Mouse (Mus musculus) left cerebral cortex, postnatal 25 days (tissue): Measurements from ENCODE around the gene Dkk2. TPM values are rescaled to one million over a fixed set of nuclear protein-coding genes. Genes with fewer than 3 reads are reported as not detected.

Experiments
- DNase-seq, 2 experiments: peaks; one replicate each; pipeline ENCODE4 v3.0.0; 2022; ENCODE audit warnings: low spot score in 2 of 2, mixed read lengths in 1 of 2
- intact Hi-C: fragments of 180-260 bp; cut with DNase I; formaldehyde crosslinking; loops from one replicate; pipeline ENCODE4 v1.15.1; 2025
- total RNA-seq, 2 experiments: library from RNA; stranded (reverse); gene quantifications; 2 replicates each; pipeline ENCODE4 v1.2.3; 2021

Gene Dkk2
- total RNA-seq, 2 experiments from 2014 or later: 0.73 to 1.1 TPM

DNA sequence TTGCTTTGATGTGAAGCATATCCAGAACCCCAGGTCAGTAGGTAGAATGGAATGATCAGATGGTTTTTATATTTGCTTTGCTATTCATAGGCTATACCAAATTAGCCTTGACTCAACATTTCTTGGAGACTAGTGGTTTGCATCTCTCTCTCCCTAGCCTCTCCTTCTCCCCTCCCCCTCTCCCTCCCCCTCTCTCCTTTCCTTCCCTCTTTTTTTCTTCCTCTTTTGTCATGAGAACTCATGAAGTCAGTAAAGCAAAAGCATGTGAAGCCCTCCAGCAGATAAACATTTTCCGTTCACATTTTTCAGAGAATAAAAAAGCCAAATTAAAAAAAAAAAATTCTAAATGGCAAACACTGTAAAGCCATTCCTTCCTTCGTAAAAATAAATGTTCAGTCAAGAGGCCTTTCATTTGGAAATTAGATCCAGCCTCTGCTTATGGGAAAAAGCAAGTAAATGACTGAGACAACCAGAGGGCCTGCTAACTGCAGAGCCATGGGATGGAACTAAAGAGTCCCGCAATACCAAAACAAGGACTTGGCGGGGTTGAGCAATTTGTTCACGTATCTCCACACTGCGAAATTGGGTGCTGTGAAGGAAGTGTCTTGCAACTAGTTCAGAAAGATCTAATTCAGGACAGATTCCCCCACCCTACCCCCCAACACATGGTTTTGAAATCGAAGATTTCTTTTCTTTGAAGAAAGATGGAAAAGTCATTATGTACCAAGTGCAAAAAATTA lies 30.9 kb downstream of the Dkk2 start:
- intact Hi-C loops: no loop called here
- DNase-seq: no peak

DNA sequence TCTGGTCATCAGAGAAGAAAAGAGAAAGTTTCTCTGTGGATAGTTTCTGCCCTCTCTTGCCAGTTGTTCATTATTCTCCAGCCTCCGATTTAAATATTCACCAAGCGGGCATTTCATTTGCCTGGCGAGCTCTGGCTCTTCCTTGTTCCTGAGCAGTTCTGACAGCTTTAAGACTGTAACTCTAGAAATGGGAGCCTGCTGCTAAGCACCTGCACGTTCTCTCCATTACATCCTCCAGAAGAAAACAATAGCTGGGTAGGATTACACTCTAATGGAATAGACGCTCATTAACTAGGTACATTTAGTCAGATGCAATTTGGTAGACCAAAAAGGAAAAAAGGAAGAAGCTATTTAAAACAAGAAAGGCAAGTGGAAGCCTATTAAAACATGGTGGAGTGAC lies 36.3 kb downstream of the Dkk2 start:
- intact Hi-C loops: no loop called here
- no peak for DNase-seq

DNA sequence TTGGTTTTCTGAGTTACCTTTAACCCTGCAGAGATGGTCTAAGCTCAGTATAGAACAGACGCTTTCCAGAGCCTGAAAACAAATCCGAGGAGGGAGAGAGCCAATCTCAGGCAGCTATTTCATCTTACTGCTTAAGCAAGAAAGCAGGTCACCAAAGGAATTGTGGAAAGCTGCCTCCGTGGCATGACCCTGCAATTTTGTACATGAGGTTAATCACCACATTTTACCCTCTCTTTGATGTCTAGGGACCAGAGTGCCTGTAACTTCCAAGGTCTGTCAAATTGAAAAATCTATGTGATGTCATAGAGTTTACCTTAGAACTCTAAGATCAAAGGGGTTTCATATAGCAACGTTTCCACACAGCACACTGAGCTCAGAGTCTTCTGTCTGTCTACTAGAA lies 37.5 kb downstream of the Dkk2 start:
- intact Hi-C loops: no loop called here
- DNase-seq: no peak

DNA sequence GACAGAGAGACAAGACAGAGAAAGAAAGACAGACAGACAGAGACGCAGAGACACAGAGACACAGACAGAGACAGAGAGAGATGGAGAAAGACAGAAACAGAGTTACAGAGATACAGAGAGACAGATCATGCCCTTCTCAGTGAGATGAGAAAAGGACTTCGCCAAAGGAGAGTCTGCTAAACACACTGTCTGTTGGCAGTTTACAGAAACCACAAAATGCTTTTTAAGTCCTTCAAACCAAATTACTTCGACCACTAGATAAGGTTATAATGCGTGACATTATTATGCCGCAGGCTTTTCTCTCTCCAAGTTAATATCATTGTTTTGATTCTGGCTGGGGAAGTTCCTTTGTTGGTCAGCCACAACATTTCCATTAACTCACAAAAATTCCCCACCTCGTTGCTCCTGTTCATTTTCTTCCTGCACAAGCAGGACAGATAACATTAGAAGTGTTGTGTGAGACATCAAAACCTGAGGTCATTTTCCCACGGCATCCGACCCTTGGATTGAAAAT lies 40.2 kb downstream of the Dkk2 start:
- intact Hi-C loops: no loop called here

DNA sequence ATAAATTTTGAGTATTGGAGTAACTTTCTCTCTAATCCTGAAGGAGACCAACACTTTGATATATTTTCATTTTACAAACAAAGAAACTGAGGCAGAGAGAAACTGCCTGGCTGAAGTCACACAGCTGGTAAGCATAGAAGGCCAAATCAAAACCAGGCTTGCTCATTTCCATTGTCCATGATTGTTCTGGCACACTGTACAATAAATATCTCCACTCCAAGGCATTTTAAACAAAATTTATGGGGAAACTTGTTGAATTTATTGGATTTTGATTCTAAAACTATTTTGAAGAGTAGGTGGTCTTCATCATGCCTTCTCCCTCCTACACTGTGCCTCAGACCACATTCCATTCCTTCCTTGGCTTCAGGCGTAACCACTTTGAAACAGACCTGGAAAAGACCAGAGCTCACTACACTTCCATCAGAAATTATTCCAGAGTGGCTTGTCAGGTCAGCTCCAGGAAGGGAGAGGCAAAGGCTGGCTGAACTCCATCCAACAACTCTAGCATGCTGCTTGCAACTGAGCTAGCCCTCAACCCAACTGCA lies 44.7 kb downstream of the Dkk2 start:
- no peak for DNase-seq
- intact Hi-C loops: no loop called here

More for the DNA sequence above, 40.2 kb downstream of the Dkk2 start:
- DNase-seq: no peak

DNA sequence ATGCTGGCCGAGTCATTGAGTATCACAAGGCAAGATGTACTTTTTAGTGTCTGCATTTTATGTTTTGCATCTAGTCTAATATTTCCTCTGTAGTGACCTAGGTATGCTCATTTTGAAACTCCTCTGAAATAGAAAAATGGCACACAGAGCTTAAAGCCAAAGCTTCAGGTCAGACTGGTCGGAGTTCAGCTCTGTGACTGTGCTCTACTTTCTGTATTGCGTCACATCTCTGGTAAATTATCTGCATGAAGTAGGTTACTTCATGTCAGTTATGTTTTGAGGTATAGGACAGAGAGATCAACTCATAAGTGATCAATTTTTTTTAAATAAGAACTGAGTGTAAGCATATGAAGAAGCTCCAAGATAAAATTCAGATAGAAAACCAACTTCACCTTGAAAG lies 45.7 kb downstream of the Dkk2 start:
- intact Hi-C loops: no loop called here
- no peak for DNase-seq

DNA sequence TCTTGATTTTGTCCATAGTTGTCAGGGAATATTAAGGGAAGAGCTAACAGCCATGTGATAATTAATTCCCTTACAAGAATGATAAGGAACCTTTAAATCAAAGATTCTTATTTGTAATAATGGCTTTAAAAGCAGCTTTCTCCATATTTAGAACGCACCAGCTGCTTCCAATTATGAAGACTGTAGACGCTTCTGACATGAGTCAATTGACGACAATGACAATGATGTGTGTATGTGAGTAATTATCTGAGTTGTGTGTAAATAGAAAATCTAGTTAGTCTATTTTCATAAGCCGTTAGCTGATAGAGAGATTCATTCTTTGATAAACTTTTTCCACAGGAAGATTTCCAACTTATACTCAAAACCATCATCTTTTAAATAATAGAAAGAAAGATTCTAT lies 46.8 kb downstream of the Dkk2 start:
- DNase-seq: no peak
- intact Hi-C loops: no loop called here

DNA sequence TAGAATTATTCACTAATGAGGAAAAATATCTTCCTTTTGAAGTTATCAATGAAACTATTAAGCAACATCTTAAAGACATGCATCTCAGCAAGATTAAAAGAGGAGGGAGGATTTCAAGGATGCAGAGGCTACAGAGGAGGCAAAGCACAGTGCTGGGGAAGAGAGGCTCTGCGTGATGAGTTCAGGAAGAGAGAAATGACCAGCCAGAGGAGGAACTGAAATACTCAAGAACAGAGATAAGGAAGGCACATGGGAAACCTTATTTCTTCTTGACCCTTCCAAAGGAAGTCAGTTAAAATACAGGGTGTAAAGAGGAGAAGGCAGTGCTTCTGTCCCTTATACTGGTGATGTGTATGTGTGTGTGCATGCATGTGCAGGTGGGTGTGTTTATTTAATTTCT lies 49.4 kb downstream of the Dkk2 start:
- no peak for DNase-seq
- intact Hi-C loops: no loop called here

DNA sequence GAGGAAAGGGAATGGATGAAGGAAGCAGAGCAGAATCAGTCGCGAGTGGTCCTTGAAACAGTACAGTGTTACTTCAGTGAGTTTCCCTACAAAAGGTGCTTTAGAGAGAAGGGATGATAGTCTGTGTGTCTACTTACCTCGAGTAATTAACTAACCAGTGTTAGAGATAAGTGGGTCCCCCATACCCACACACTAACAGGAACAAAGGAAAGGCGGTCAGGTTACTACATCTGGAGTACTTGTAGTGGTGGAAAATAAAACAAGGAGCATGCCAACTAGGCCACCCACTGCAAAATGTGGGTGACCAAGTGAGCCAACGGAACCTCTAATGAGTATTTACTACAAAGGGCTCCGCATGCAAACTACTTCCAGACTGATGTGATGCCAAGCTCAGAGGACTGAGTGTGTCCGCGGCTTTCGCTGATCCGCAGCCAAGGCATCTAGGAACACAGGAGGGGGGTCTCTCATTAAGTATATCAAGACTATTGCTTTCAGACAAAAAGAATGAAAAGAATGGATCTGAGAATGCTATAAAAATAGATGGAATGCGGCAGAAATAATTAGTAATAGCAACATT lies 52.8 kb downstream of the Dkk2 start:
- DNase-seq: peak in 1 of 2 experiments; percentile 27
- intact Hi-C loops: no loop called here

DNA sequence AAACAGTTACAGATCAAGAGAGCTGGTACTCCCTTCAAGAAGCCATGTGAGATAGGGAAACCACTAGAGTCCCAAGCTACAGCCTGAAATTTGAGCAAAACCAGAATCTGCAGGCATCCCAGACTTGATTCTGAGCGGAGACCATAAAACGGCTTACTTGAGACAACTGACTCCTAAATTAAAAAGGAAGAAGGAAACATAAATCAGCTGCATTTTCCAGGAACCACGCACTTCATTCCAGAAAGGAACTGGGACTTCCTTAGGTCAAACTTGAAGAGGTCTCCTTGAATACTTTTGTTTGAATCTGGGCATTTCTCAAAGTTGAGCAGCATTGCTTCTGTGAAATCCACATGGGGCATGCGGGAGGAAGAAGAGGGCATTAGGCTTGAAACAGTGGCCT lies 55.9 kb downstream of the Dkk2 start:
- DNase-seq: no peak
- intact Hi-C loops: no loop called here

DNA sequence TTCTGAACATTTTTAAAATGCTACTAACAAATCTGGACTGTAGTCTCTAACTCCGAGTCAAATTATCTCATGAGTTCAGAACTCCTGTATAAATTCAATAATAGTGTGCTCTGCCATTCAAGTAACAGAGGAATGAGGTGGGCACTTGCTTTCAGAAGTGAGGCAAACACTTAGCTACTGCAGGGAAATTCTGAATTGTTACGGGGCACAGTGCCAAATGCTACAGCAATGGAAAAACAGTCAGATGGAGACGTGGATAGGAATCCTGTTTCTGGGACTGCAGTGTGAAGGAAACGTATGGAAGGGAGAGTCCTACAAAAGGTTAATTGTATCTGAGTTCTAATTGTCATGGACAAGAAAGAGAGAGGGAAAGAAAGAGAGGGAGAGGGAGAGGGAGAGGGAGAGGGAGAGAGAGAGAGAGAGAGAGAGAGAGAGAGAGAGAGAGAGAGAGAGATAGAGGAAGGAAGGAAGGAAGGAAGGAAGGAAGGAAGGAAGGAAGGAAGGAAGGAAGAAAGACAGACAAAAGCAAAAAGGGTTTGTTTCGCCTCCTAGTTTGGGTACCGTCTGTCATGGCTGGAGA lies 64.4 kb downstream of the Dkk2 start:
- intact Hi-C loops: no loop called here
- DNase-seq: no peak

DNA sequence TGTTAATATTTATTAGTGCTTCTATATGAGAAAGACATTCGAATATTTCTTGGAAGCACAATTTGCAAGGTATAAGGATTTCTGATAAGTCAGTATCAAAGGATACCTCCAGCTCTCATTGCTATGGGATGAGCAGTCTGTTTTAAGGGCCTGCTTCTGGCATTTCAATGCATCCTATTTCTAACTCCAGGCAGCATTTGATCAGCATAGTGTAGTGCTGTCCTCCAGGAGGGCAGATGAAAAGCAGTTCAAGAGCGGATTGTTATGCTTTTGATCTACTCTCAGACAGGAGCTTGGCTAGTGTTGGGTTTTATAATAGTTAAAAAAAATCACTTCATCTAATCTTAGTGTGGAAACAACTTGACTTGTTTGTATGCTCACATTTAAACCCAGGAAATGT lies 73.7 kb downstream of the Dkk2 start:
- intact Hi-C loops: no loop called here
- DNase-seq: no peak

DNA sequence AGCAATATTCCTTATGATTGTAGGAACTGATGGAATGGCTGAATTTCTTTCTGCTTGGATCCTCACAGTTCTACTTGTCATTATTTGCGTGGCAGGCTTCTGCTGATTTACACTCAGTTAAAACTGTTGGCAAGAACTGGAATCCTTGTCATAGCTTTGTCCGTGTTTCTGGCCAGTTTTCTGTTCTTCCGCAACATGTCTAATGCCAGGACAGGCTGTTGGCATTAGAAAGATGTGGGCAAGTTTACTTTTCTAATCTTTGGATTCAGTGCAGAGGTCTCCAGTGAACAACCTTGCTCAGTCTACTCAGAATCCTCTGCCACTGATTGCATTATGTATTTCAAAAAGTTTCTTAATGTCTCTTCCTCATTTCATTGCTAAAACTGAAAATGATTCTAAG lies 83.8 kb downstream of the Dkk2 start:
- no peak for DNase-seq
- intact Hi-C loops: no loop called here

DNA sequence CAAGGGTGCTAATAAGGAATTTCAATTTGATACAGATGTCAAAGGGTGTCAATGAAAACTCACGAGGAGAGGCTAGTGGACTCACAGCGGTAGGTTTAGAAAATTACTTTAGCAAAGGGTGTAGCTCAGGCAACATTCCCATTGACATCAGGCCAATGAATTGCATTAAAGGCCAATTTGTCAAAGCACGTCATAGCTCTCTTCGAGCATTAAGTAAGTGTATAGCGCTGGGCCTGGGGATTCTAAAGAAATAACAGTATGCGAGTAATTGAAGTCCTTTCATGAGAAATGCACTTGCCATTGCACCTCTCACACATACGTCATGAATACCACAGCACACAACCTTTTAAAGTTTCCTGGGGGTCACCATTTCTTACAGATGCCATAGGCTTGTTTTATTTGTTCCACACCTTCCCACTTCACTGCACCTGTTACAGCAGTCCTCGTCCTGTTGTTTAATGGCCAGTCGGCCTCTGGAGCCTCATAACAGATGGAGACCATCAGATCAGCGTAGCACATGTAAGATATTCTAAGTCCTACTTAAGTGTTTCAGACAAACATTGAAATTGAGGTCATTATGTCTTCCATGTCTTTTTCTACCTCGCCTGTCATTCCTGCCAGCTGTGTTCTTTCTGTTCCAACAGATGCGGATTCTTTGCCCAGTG lies 101.9 kb downstream of the Dkk2 start:
- intact Hi-C loops: no loop called here
- DNase-seq: no peak

DNA sequence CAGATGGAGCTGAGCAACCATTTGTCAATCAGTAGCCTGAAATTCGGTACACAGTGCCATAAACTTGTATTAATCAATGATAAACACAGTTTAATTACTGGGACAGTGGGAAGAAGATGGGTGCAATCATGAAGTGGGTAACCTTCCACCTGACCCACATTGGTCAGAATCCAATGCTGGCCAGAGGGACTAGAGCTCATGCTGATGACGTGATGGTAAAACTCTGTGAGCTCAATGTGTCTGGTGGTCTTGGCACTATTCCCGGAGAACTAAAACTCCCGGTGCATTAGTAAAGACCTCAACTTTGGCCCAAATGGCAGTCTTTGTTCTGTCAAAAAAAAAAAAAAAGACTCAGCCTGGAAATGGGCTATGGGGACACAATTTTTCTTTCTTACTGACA lies 116.9 kb downstream of the Dkk2 start:
- no peak for DNase-seq
- intact Hi-C loops: no loop called here

DNA sequence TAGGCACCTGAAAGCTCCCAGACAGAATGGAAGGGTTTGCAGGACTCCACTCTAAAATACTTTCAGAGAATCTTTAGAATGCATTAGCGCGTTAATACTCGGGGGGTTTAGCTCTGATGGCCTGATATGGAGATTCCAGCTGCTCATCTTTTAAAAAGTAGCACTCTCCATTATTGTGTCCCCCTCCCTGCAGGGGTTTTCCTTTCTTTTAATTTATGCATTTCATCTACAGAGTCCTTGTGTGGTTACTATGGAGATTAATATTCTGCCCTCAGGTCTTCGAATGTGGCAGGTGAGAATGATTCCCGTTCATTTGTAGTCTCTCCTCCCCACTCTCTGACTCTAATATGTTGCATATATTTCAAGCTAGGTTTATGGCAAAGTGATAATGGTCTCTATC lies 117.6 kb downstream of the Dkk2 start:
- DNase-seq: no peak
- intact Hi-C loops: no loop called here

DNA sequence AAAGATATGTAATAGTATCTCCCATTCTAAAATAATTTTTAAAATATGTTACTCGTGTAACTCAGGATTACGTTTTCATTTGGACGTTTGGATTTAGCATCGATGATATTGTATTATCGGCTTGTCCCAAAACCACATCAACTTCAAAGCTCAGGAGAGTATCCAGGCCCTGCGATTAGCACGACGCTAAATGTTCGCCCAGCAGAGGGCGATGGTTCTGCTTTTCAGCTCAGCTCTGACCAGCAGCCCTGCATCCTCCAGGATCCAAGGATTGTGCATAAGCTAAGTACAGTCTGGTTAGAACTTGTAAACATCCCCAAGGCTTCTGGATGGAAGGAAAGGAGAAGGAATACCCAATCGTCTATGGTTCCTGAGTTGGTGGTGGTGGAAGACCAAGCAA lies 122.4 kb downstream of the Dkk2 start:
- intact Hi-C loops: no loop called here
- DNase-seq: peak; percentile 20 to 35

DNA sequence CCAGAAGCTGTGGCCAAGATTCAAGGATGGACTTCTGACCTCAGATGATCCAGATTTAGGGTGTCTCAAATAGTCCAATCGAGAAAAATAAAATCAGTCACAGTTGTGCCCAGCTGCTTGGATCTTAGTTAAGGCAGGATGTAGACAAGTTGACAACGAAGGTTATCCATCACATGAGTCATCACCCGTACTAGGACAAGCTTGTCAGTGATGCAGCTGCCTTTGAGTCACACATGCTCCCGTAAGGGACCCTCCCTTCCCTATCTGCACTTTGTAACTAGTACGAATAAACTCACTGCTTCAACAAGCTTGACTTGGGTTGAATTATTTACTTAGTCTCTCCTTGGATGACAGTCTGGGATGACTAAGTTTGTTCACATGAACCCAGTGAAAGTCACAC lies 126.2 kb downstream of the Dkk2 start:
- intact Hi-C loops: no loop called here

DNA sequence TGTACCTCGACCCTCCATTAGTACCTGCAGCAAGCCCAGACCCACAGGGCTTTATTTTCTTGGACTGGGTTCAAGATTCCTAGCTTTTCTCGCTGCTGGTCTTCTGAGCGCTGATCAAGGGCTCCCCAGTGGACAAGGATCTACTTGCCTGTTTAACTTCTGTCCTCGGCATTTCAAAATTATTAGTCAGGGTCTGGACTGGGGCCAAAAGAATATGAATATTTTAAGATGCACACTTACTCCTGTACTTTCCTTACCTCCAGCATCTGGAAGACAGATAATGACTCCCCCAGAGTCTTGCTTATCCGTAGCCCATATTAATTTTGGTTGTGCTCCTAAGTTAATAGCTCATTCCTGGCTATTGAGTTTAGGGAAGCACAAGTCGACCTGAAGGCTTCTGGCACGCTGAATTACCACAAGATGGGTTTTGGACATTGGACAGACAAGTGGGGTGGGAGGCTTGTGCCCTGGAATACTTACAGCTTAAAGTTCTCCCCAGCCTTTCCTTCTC lies 134.9 kb downstream of the Dkk2 start:
- intact Hi-C loops: no loop called here
- no peak for DNase-seq

More for the DNA sequence above, 126.2 kb downstream of the Dkk2 start:
- no peak for DNase-seq

DNA sequence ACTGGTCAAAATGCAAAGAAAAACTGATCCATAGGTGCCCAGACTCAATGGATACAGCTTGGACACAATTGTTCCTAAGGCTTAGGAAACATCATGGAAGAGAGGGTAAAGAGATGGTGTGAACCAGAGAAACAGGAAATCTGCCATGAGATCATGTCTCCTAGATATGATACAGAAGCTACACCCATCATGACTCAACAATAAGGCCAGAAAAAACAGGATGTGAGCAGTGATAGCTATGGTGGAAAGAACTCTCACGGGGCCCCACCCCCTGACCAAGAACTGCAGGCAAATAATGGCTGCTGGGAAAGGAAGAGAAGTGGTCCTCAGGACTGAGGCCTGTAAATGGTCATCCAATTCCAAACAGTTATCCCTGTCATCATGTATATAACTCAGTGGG lies 142.5 kb downstream of the Dkk2 start:
- DNase-seq: no peak
- intact Hi-C loops: no loop called here
